Mouse (Mus musculus): ENCODE results near the gene Klhdc8b. TPM values are rescaled to one million over a fixed set of nuclear protein-coding genes. Genes with fewer than 3 reads are reported as not detected.

Gene Klhdc8b
- polyA plus RNA-seq, 1 experiment = 3.7 TPM

- no peak for TF ChIP-seq MYOG (IDR thresholded peaks at IDR 0.05; ENCODE audit: control insufficient read depth in 1 of 3, insufficient read depth in 1 of 3, insufficient read length in 2 of 3, low read depth in 2 of 3)
- no peak for TF ChIP-seq MYOD1 (IDR thresholded peaks at IDR 0.05; ENCODE audit: control insufficient read depth in 1 of 3, insufficient read length in 2 of 3, low read depth in 2 of 3)
- TF ChIP-seq SRF (IDR thresholded peaks at IDR 0.05; ENCODE audit: control insufficient read depth, insufficient read length, low read depth) = no peak
- TF ChIP-seq REST (IDR thresholded peaks at IDR 0.05; ENCODE audit: insufficient read depth, insufficient read length) = no peak
- TF ChIP-seq CEBPB (IDR thresholded peaks at IDR 0.05; ENCODE audit: insufficient read depth, poor library complexity, severe bottlenecking) = no peak
- no peak for TF ChIP-seq TCF12 (IDR thresholded peaks at IDR 0.05; ENCODE audit: insufficient read depth, poor library complexity, severe bottlenecking)
- TF ChIP-seq USF1 (IDR thresholded peaks at IDR 0.05; ENCODE audit: low read depth) = no peak
- no peak for TF ChIP-seq MAX (IDR thresholded peaks at IDR 0.05; ENCODE audit: low read depth)
- no peak for TF ChIP-seq TCF3 (IDR thresholded peaks at IDR 0.05; ENCODE audit: insufficient read length, low read depth)
- TF ChIP-seq POLR2A (IDR thresholded peaks at IDR 0.05; ENCODE audit: insufficient read length, low read depth) = no peak
- TF ChIP-seq E2F4 (IDR thresholded peaks at IDR 0.05; ENCODE audit: insufficient read depth) = no peak
- TF ChIP-seq POLR2AphosphoS2 (IDR thresholded peaks at IDR 0.05; ENCODE audit: insufficient read length, low read depth) = no peak
- no peak overlapping the region for H3ac ChIP-seq (ENCODE audit: control insufficient read depth, insufficient read length)
Measured at GRCm38 (mm10) chr9:108483051-108483790, 21.8 kb upstream of the Klhdc8b start.

GRCm38 (mm10) chr9:108481520-108482210 lies 20.3 kb upstream of the Klhdc8b start:
- Histone ChIP-seq H3K4me2 (ENCODE audit: low read depth) (peak overlapping the region; percentile 75), H3ac (ENCODE audit: control insufficient read depth, insufficient read length) (no peak overlapping the region), H3K36me3 (ENCODE audit: control insufficient read depth, insufficient read depth) (peaks cover 10% of the 10 kb centered on the region), H3K79me2 (ENCODE audit: control insufficient read depth, insufficient read depth) (peaks cover 22% of the 10 kb centered on the region), H3K4me3 (no peak overlapping the region), H3K27me3 (ENCODE audit: control insufficient read depth, insufficient read depth, insufficient read length) (no peaks in the 10 kb centered on the region)
- TF ChIP-seq MAX (IDR thresholded peaks at IDR 0.05; ENCODE audit: low read depth) (no peak), TCF3 (IDR thresholded peaks at IDR 0.05; ENCODE audit: insufficient read length, low read depth) (no peak), MYOG (IDR thresholded peaks at IDR 0.05; ENCODE audit: control insufficient read depth in 1 of 3, insufficient read depth in 1 of 3, insufficient read length in 2 of 3, low read depth in 2 of 3) (no peak), USF1 (IDR thresholded peaks at IDR 0.05; ENCODE audit: low read depth) (no peak), CEBPB (IDR thresholded peaks at IDR 0.05; ENCODE audit: insufficient read depth, poor library complexity, severe bottlenecking) (no peak), POLR2A (IDR thresholded peaks at IDR 0.05; ENCODE audit: insufficient read length, low read depth) (no peak), SRF (IDR thresholded peaks at IDR 0.05; ENCODE audit: control insufficient read depth, insufficient read length, low read depth) (no peak), TCF12 (IDR thresholded peaks at IDR 0.05; ENCODE audit: insufficient read depth, poor library complexity, severe bottlenecking) (no peak), REST (IDR thresholded peaks at IDR 0.05; ENCODE audit: insufficient read depth, insufficient read length) (no peak), POLR2AphosphoS2 (IDR thresholded peaks at IDR 0.05; ENCODE audit: insufficient read length, low read depth) (no peak), MYOD1 (IDR thresholded peaks at IDR 0.05; ENCODE audit: control insufficient read depth in 1 of 3, insufficient read length in 2 of 3, low read depth in 2 of 3) (no peak), E2F4 (IDR thresholded peaks at IDR 0.05; ENCODE audit: insufficient read depth) (no peak)

More at GRCm38 (mm10) chr9:108483051-108483790, 21.8 kb upstream of the Klhdc8b start:
- Histone ChIP-seq H3K36me3 (ENCODE audit: control insufficient read depth, insufficient read depth) (peaks cover 13% of the 10 kb centered on the region), H3K79me2 (ENCODE audit: control insufficient read depth, insufficient read depth) (peaks cover 22% of the 10 kb centered on the region), H3K27me3 (ENCODE audit: control insufficient read depth, insufficient read depth, insufficient read length) (no peaks in the 10 kb centered on the region), H3K4me2 (ENCODE audit: low read depth) (no peak overlapping the region), H3K4me3 (no peak overlapping the region)

GRCm38 (mm10) chr9:108480813-108481519 lies 19.6 kb upstream of the Klhdc8b start:
- Histone ChIP-seq H3K4me3 (peak overlapping the region; percentile 50), H3K27me3 (ENCODE audit: control insufficient read depth, insufficient read depth, insufficient read length) (no peaks in the 10 kb centered on the region), H3ac (ENCODE audit: control insufficient read depth, insufficient read length) (peak overlapping the region; percentile 24), H3K36me3 (ENCODE audit: control insufficient read depth, insufficient read depth) (peaks cover 10% of the 10 kb centered on the region), H3K4me2 (ENCODE audit: low read depth) (peak overlapping the region; percentile 75), H3K79me2 (ENCODE audit: control insufficient read depth, insufficient read depth) (peaks cover 22% of the 10 kb centered on the region)
- TF ChIP-seq MAX (IDR thresholded peaks at IDR 0.05; ENCODE audit: low read depth) (no peak), MYOD1 (IDR thresholded peaks at IDR 0.05; ENCODE audit: control insufficient read depth in 1 of 3, insufficient read length in 2 of 3, low read depth in 2 of 3) (no peak), TCF12 (IDR thresholded peaks at IDR 0.05; ENCODE audit: insufficient read depth, poor library complexity, severe bottlenecking) (no peak), SRF (IDR thresholded peaks at IDR 0.05; ENCODE audit: control insufficient read depth, insufficient read length, low read depth) (no peak), MYOG (IDR thresholded peaks at IDR 0.05; ENCODE audit: control insufficient read depth in 1 of 3, insufficient read depth in 1 of 3, insufficient read length in 2 of 3, low read depth in 2 of 3) (no peak), TCF3 (IDR thresholded peaks at IDR 0.05; ENCODE audit: insufficient read length, low read depth) (no peak), E2F4 (IDR thresholded peaks at IDR 0.05; ENCODE audit: insufficient read depth) (no peak), USF1 (IDR thresholded peaks at IDR 0.05; ENCODE audit: low read depth) (no peak), CEBPB (IDR thresholded peaks at IDR 0.05; ENCODE audit: insufficient read depth, poor library complexity, severe bottlenecking) (no peak), REST (IDR thresholded peaks at IDR 0.05; ENCODE audit: insufficient read depth, insufficient read length) (no peak), POLR2A (IDR thresholded peaks at IDR 0.05; ENCODE audit: insufficient read length, low read depth) (no peak), POLR2AphosphoS2 (IDR thresholded peaks at IDR 0.05; ENCODE audit: insufficient read length, low read depth) (no peak)
